Mouse (Mus musculus) CH12.LX (cell line): Measurements from ENCODE around the gene Pigk.

Experiments
- CTCF ChIP-seq, 2 experiments: IDR thresholded peaks in 1 of 2; conservative IDR thresholded peaks in 1 of 2; 2 replicates each; pipeline ENCODE4 v1.5.1; 2011 to 2012; ENCODE audit warnings: low read depth in 2 of 2, low read length in 2 of 2, improper control_type of control experiment in 1 of 2, inconsistent platforms in 1 of 2, mild to moderate bottlenecking in 1 of 2, moderate library complexity in 1 of 2
- EP300 ChIP-seq: IDR thresholded peaks from 2 replicates; pipeline ENCODE4 v1.6.1; 2011; ENCODE audit warnings: low read length, improper control_type of control experiment
- MAFK ChIP-seq: IDR thresholded peaks from 2 replicates; pipeline ENCODE4 v1.6.1; 2011; ENCODE audit warnings: low read length, improper control_type of control experiment; ENCODE audit not compliant: insufficient replicate concordance
- MYC ChIP-seq: IDR thresholded peaks from 2 replicates; pipeline ENCODE4 v1.6.1; 2011; ENCODE audit warnings: low read depth, mild to moderate bottlenecking, improper control_type of control experiment, low read length
- NELFE ChIP-seq: IDR thresholded peaks from 2 replicates; pipeline ENCODE4 v1.6.1; 2011; ENCODE audit warnings: low read depth, low read length, improper control_type of control experiment
- NRF1 ChIP-seq: IDR thresholded peaks from 2 replicates; pipeline ENCODE4 v1.6.1; 2014; ENCODE audit warnings: low read depth, mild to moderate bottlenecking, inconsistent platforms, low read length, improper control_type of control experiment, moderate library complexity
- POLR2A ChIP-seq: IDR thresholded peaks from 2 replicates; pipeline ENCODE4 v1.6.1; 2011; ENCODE audit warnings: low read depth, mild to moderate bottlenecking, improper control_type of control experiment, low read length
- POLR2AphosphoS2 ChIP-seq: IDR thresholded peaks from 2 replicates; pipeline ENCODE4 v1.6.1; 2011; ENCODE audit warnings: low read depth, low read length, improper control_type of control experiment
- TCF12 ChIP-seq: IDR thresholded peaks from 2 replicates; pipeline ENCODE4 v1.6.1; 2014; ENCODE audit warnings: low read depth, mild to moderate bottlenecking, inconsistent platforms, low read length, improper control_type of control experiment
- UBTF ChIP-seq: IDR thresholded peaks from 2 replicates; pipeline ENCODE4 v1.6.1; 2012; ENCODE audit warnings: low read depth, mild to moderate bottlenecking, inconsistent platforms, low read length, improper control_type of control experiment, moderate library complexity
- ZKSCAN1 ChIP-seq: IDR thresholded peaks from 2 replicates; pipeline ENCODE4 v1.6.1; 2012; ENCODE audit warnings: low read depth, inconsistent platforms, low read length, improper control_type of control experiment, borderline replicate concordance
- ZNF384 ChIP-seq: IDR thresholded peaks from 2 replicates; pipeline ENCODE4 v1.6.1; 2012; ENCODE audit warnings: low read depth, low read length, improper control_type of control experiment, inconsistent platforms

DNA sequence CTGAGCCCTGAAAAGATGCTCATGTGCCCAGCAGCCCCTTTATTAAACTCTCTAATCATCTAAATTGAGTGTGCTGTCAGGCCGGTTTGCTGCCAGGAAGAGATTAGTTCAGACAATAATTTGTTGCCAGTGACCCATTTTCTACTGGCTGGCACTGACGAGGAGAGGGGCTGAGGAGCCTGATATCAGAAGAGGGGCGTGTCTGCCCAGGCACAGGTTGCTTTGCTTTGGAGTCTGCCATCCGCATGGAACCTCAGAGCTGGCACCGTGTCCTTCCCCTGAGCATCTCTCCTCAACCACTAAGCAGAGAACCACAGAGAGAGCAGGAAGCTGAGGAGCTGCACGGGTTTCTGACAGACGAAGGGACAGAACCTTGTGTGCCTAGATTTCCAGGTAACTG lies 174.2 kb downstream of the Pigk start:
- TF ChIP-seq CTCF (conservative IDR thresholded peaks at IDR 0.05 in 1 of 2, IDR thresholded peaks at IDR 0.05 in 1 of 2; ENCODE audit: low read depth in 2 of 2, low read length in 2 of 2), result no peak
- TF ChIP-seq NRF1, result no peak
- TF ChIP-seq ZNF384, result no peak
- no peak for TF ChIP-seq UBTF
- TF ChIP-seq EP300, result no peak
- TF ChIP-seq TCF12, result no peak
- TF ChIP-seq NELFE, result no peak
- no peak for TF ChIP-seq POLR2AphosphoS2
- TF ChIP-seq ZKSCAN1, result no peak
- TF ChIP-seq POLR2A, result no peak
- TF ChIP-seq MAFK, result no peak
- TF ChIP-seq MYC, result no peak
